Mouse (Mus musculus) hindbrain, postnatal 0 days (tissue): Measurements from ENCODE around the gene Nr4a1. TPM values are rescaled to one million over a fixed set of nuclear protein-coding genes. Genes with fewer than 3 reads are reported as not detected.

Experiments used
- ATAC-seq: fragments of 200-750 bp; cut with Nextera tagmentation; 2 replicates; pipeline ENCODE4 v1.8.0; 2017; ENCODE audit warnings: mild to moderate bottlenecking, moderate TSS enrichment, moderate library complexity
- DNase-seq: peaks from one replicate; pipeline ENCODE4 v3.0.0-alpha.2; 2015; ENCODE audit warnings: low spot score
- H3K27ac ChIP-seq: fragments of 300-500 bp; sonication (generic); 2 replicates; pipeline ENCODE4 v1.5.1; 2014; ENCODE audit warnings: mild to moderate bottlenecking
- H3K27me3 ChIP-seq: fragments of 300-500 bp; sonication (generic); 2 replicates; pipeline ENCODE4 v1.6.1; 2014; ENCODE audit warnings: low read length, mixed read lengths; ENCODE audit not compliant: insufficient read depth
- H3K36me3 ChIP-seq: fragments of 300-500 bp; sonication (generic); 2 replicates; pipeline ENCODE4 v1.6.1; 2014; ENCODE audit warnings: low read length, mixed read lengths; ENCODE audit not compliant: insufficient read depth
- H3K4me1 ChIP-seq: fragments of 300-500 bp; sonication (generic); 2 replicates; pipeline ENCODE4 v1.6.1; 2014; ENCODE audit warnings: antibody characterized with exemption, low read length, mixed read lengths; ENCODE audit not compliant: insufficient read depth
- H3K4me2 ChIP-seq: fragments of 300-500 bp; sonication (generic); 2 replicates; pipeline ENCODE4 v1.6.1; 2014; ENCODE audit warnings: low read depth, mild to moderate bottlenecking, low read length, moderate library complexity, mixed read lengths
- H3K4me3 ChIP-seq: fragments of 300-500 bp; sonication (generic); 2 replicates; pipeline ENCODE4 v1.5.1; 2014; ENCODE audit warnings: low read length
- H3K9ac ChIP-seq: fragments of 300-500 bp; sonication (generic); replicated peaks from 2 replicates; pipeline ENCODE4 v1.6.1; 2014; ENCODE audit warnings: mild to moderate bottlenecking, low read length, moderate library complexity, mixed read lengths
- H3K9me3 ChIP-seq: fragments of 300-500 bp; sonication (generic); 2 replicates; pipeline ENCODE4 v1.6.1; 2016; ENCODE audit warnings: low read length, mixed read lengths
- CTCF ChIP-seq: IDR thresholded peaks from 2 replicates; pipeline ENCODE4 v1.5.1; 2016; ENCODE audit warnings: antibody characterized with exemption, control low read depth, low read depth
- WGBS: fragments of 180-500 bp; shearing (Covaris S2); extraction: QIAGEN DNeasy Blood & Tissue Kit; methylation state at CpG from one replicate; pipeline ENCODE4 v1.1.7; 2014; 5-methylcytosine and 5-hydroxymethylcytosine counted together
- polyA plus RNA-seq: library from polyadenylated mRNA; unstranded; fragments of >200 nt; fragmentation: Nextera tagmentation; extraction: Ambion mirVana; gene quantifications from 2 replicates; pipeline ENCODE4 v1.2.1, GENCODE M21; 2015
- total RNA-seq: library from RNA; depleted of rRNA; stranded (reverse); fragments of >200 nt; gene quantifications from 2 replicates; pipeline ENCODE4 v1.2.3, GENCODE M21; 2014

Gene Nr4a1
- total and polyA plus RNA-seq, 2 experiments from 2014 or later = 6.5 to 10.3 TPM

DNA sequence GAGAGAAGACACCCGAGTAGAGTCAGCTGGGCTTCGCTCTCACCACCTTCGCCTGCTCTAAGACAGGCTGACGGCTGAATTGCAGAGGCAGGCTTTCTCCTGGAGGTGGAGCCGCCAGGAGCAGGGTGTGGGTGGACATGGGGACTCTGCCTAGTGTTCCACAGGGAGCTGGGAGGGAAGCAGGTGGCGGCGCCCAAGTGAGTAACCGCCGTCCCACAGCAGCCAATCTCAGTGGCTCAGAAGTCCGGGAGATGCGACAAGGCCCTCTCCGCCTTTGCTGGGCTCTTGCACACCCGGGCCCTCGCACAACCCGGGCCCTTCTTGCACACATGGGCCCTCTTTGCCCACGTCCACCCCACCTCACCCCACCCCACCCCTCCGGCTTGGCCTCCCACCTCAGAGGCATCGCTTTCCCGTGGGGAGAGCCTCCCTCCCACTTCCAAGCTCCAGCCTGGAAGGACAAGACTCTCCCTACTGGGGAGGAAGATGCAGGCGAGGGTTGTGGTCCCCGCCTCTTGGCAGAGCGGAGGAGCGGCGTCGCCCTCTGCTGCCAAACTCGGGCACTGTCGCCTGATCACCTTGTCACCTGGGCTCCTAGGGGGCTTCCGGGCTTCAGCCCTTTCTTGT is 15.1 kb upstream of the Nr4a1 start:
- H3K27me3 ChIP-seq = no peaks in the 10 kb centered on the region
- peak; percentile 78 for DNase-seq
- H3K4me3 ChIP-seq = peak overlapping the region; percentile 19
- no peaks in the 10 kb centered on the region for H3K9me3 ChIP-seq
- TF ChIP-seq CTCF = peak; percentile 74
- peak; percentile 55 for ATAC-seq
- H3K4me1 ChIP-seq = no peaks in the 10 kb centered on the region
- peak overlapping the region; percentile 51 for H3K4me2 ChIP-seq
- no peaks in the 10 kb centered on the region for H3K36me3 ChIP-seq
- WGBS = 6% methylated on average over 28 of the region's 28 CpGs
- H3K9ac ChIP-seq = no peak overlapping the region
- no peak overlapping the region for H3K27ac ChIP-seq

DNA sequence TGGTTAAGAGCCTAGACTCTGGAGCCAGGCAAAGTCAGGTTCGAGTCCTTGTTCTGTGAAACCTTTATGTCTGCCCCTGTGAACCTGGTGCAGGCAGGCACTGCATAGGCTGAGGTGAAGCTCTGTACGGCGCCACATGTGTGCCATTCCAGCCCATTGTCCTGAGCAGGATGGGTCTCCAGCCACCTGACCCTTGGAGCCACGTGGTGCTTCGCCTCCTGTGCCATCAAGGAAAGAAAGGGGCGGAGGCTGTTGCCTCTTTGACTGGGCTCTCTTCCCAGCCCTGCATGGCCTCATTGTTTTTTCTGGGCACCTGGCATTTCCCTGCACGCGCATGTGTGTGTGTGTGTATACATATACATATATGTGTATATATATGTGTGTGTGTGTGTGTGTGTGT is 14.2 kb upstream of the Nr4a1 start:
- no peak for TF ChIP-seq CTCF
- no peak for DNase-seq
- ATAC-seq = no peak
- H3K27ac ChIP-seq = no peak overlapping the region
- H3K4me1 ChIP-seq = no peaks in the 10 kb centered on the region
- H3K9ac ChIP-seq = no peak overlapping the region
- no peak overlapping the region for H3K4me3 ChIP-seq
- no peak overlapping the region for H3K4me2 ChIP-seq
- no peaks in the 10 kb centered on the region for H3K9me3 ChIP-seq
- no peaks in the 10 kb centered on the region for H3K36me3 ChIP-seq
- WGBS = 58% methylated on average over 8 of the region's 8 CpGs
- H3K27me3 ChIP-seq = no peaks in the 10 kb centered on the region

DNA sequence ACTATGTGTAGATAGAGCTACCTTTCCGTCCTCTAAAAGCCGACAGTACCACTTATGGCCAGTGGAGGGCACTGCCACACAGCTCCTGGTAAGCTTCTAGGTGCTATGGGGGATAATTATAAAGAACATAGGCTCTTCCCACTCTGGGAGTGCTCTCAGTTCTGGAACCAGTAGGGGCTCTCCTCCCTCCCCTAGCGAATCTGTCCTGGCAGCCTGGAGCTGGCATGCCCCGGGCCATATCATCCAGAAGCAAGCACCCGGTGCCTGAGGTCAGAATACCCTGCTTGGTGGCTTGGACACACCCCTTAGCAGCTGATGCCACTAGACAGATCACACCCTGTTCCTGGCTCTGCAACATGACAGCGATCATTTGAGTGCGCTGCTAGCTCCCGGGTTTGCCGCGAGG is 13.3 kb upstream of the Nr4a1 start:
- ATAC-seq = peak; percentile 57
- no peak overlapping the region for H3K27ac ChIP-seq
- H3K9ac ChIP-seq = no peak overlapping the region; the same call in 1 of the 2 replicates
- TF ChIP-seq CTCF = peak; percentile 95
- peak overlapping the region; percentile 10; the same call in 1 of the 2 replicates for H3K4me3 ChIP-seq
- WGBS = 4% methylated on average over 10 of the region's 10 CpGs
- H3K9me3 ChIP-seq = no peaks in the 10 kb centered on the region
- H3K36me3 ChIP-seq = no peaks in the 10 kb centered on the region
- peak overlapping the region; percentile 48 for H3K4me2 ChIP-seq
- no peaks in the 10 kb centered on the region for H3K4me1 ChIP-seq
- peak; percentile 90 for DNase-seq
- H3K27me3 ChIP-seq = no peaks in the 10 kb centered on the region

DNA sequence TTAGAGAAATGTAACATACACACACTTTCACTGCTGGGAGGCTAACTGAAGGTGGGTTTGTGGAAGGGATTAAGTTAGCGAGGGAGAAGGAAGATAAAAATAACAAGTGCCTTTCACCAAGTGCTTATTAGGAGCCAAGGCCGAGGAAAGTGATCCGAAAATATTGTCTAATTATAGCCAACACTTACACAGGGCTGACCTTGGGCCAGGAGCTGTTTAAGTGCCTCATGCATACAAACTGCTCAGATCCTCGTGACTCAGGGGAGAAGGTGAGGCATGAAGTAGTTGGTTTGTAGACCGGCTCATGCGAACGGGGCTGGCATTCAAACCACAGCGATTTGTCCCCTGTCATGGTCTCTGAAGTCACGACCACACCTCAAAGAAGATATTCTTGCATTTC is 12.8 kb upstream of the Nr4a1 start:
- 70% methylated on average over 9 of the region's 9 CpGs for WGBS
- no peak for DNase-seq
- no peaks in the 10 kb centered on the region for H3K36me3 ChIP-seq
- no peaks in the 10 kb centered on the region for H3K9me3 ChIP-seq
- H3K27me3 ChIP-seq = no peaks in the 10 kb centered on the region
- H3K4me1 ChIP-seq = no peaks in the 10 kb centered on the region
- no peak overlapping the region for H3K27ac ChIP-seq
- peak overlapping the region; percentile 48 for H3K4me2 ChIP-seq
- no peak for ATAC-seq
- 0 out of 2 replicates have a peak overlapping the region, but pooled peaks have one; percentile 10 for H3K4me3 ChIP-seq
- no peak for TF ChIP-seq CTCF
- H3K9ac ChIP-seq = no peak overlapping the region; the same call in 1 of the 2 replicates

DNA sequence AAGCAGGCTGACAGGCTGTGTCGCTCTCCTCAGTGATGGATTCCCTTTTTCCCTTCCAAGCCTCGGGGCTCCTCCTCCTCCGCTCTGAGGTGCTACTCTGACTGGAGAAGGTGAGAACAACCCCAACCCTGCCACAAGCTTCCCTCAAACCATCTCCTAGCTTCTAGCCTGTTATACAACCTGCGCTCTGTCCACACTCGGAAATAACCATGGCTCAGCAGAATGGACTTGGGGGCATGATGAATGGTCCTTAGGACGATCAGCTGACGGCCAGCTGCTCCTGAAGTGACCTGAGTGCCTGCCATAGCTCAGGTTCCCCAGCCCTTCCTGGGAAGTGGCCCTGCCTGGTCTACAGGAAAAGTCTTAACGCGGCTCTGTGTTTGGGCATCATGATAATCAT is 12.2 kb upstream of the Nr4a1 start:
- ATAC-seq (no peak), DNase-seq (no peak)
- 77% methylated on average over 9 of the region's 9 CpGs for WGBS
- Histone ChIP-seq H3K4me1 (no peaks in the 10 kb centered on the region; the same call in 1 of the 2 replicates), H3K4me2 (no peak overlapping the region), H3K9me3 (no peaks in the 10 kb centered on the region), H3K9ac (no peak overlapping the region), H3K27ac (no peak overlapping the region), H3K36me3 (no peaks in the 10 kb centered on the region), H3K27me3 (no peaks in the 10 kb centered on the region), H3K4me3 (no peak overlapping the region)
- no peak for TF ChIP-seq CTCF

DNA sequence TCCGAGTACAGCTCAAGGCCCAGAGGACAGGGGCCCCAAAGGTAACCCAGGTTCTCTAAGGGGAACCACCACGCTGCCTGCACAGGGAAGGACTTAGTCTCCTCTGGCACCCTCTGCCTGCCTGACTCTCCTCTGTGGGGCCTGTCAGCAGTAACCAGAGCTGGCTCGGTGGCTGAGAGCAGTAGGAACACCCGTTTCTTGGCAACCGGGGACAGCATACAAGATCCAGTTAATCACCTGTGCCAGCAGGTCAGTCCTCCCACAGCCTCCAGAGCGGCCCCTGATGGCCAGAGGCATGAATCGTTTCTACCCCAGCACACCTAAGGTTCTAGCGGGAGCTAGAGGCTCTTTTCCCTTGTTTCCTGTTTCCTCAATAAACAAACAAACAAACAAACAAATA is 11.4 kb upstream of the Nr4a1 start:
- no peak for DNase-seq
- WGBS = 22% methylated on average over 8 of the region's 8 CpGs

DNA sequence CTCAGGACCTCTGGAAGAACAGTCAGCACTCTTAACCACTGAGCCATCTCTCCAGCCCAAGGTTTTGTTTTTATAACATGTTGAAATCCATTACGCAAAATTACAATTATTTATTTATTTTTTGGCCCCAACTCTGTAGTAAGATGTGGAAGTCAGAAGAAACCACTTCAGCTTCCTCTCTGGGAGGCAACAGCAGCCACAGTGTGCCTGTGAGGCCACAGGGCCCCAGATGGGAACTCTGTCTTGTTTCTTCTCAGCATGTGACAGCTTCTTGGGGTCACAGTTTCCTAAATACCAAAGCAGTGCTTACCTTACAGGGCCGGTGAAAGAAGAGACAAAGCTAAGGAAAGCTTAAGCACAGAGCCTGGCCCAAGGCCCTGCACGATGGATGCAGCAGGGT is 10.1 kb upstream of the Nr4a1 start:
- H3K27ac ChIP-seq = no peak overlapping the region
- TF ChIP-seq CTCF = no peak
- H3K9me3 ChIP-seq = no peaks in the 10 kb centered on the region
- DNase-seq (no peak), ATAC-seq (no peak)
- no peak overlapping the region for H3K9ac ChIP-seq
- H3K27me3 ChIP-seq = no peaks in the 10 kb centered on the region
- no peak overlapping the region for H3K4me3 ChIP-seq
- 68% methylated on average over 3 of the region's 3 CpGs for WGBS
- no peaks in the 10 kb centered on the region for H3K36me3 ChIP-seq
- no peaks in the 10 kb centered on the region; the same call in 1 of the 2 replicates for H3K4me1 ChIP-seq
- no peak overlapping the region for H3K4me2 ChIP-seq

More for the DNA sequence above, 11.4 kb upstream of the Nr4a1 start:
- Histone ChIP-seq H3K9me3 (no peaks in the 10 kb centered on the region), H3K9ac (no peak overlapping the region), H3K4me3 (no peak overlapping the region), H3K4me1 (no peaks in the 10 kb centered on the region; the same call in 1 of the 2 replicates), H3K4me2 (no peak overlapping the region), H3K27me3 (no peaks in the 10 kb centered on the region), H3K36me3 (no peaks in the 10 kb centered on the region), H3K27ac (no peak overlapping the region)
- peak; percentile 34 for TF ChIP-seq CTCF
- no peak for ATAC-seq
